Mouse (Mus musculus): ENCODE measurements at regions not wholly inside any gene's neighbourhood (a gene's known extent, or its start where the extent isn't known, plus 50 kb on each side); places are given as distances from the start of the nearest gene placed in this dataset.

GRCm38 (mm10) chr7:74697794-74698354, 143.3 kb upstream of the Slco3a1 start:
- no peak for TF ChIP-seq GATA1 (IDR thresholded peaks at IDR 0.05; ENCODE audit: borderline replicate concordance, low read length)
- no peak for TF ChIP-seq FLI1 (IDR thresholded peaks at IDR 0.05; ENCODE audit: low read length)

Data from megakaryocyte, embryonic 14.5 days (primary cell).